Mouse (Mus musculus) bone marrow, adult 2 months (tissue): ENCODE measurements around the gene Capn12.

Experiments used
- CTCF ChIP-seq: fragments of 200-500 bp; IDR thresholded peaks from 2 replicates; pipeline ENCODE4 v1.5.1; 2011; ENCODE audit warnings: low read length, control low read depth; ENCODE audit not compliant: control insufficient read depth, insufficient read depth
- POLR2A ChIP-seq: fragments of 200-500 bp; IDR thresholded peaks from 2 replicates; pipeline ENCODE4 v1.6.1; 2011; ENCODE audit warnings: low read depth, mild to moderate bottlenecking, control low read depth, low read length, borderline replicate concordance; ENCODE audit not compliant: control insufficient read depth

GRCm38 (mm10) chr7:28876099-28876498, 5.1 kb upstream of the Capn12 start:
- TF ChIP-seq CTCF (no peak), POLR2A (no peak)
